Mouse (Mus musculus) testis, adult 2 months (tissue): ENCODE measurements around the gene Wdpcp.

ENCODE experiments used
- CTCF ChIP-seq: fragments of 200-500 bp; IDR thresholded peaks from 2 replicates; pipeline ENCODE4 v1.5.1; 2012; ENCODE audit warnings: low read depth, mild to moderate bottlenecking, inconsistent platforms, low read length, moderate library complexity; ENCODE audit not compliant: control insufficient read depth, insufficient read depth, insufficient replicate concordance
- POLR2A ChIP-seq: fragments of 200-500 bp; IDR thresholded peaks from 2 replicates; pipeline ENCODE4 v1.6.1; 2012; ENCODE audit warnings: low read depth, mild to moderate bottlenecking, inconsistent platforms, low read length, moderate library complexity; ENCODE audit not compliant: control insufficient read depth

GRCm38 (mm10) chr11:21735272-21735671 is 163.2 kb downstream of the Wdpcp start:
- TF ChIP-seq CTCF (no peak), POLR2A (no peak)
